Mouse (Mus musculus): ENCODE results near the gene Kcnmb4.

DNA sequence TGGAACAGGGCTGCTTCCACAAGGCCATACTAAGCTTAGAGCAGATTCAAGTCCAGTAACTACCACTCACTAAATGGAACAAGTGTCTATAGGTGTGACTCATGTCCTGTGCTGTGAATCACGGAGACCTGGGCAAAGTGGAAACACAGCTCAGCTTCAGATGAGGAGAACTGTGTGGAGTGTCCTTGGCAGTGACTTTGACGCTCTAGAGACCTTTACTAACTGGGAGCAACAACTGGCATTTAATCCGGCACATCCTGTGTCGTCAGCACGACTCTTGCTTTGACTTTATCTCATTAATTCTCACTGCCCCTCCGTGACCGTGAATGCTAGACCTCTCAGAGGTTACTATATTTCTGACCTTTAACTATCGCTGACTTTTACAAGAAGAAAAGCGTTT lies 62.9 kb downstream of the Kcnmb4 start:
- TF ChIP-seq CTCF (IDR thresholded peaks at IDR 0.05) (no peak), POLR2A (IDR thresholded peaks at IDR 0.05; ENCODE audit: insufficient read depth, low read depth, low read length) (no peak)
